Mouse (Mus musculus) MEL (cell line): ENCODE data around the gene Wasl. TPM values are rescaled to one million over a fixed set of nuclear protein-coding genes. Genes with fewer than 3 reads are reported as not detected.

ENCODE experiments used
- DNase-seq: peaks from one replicate; pipeline ENCODE4 v3.0.0; 2011; ENCODE audit warnings: low read depth, low spot score
- H3K27ac ChIP-seq: 2 replicates; pipeline ENCODE4 v1.5.1; 2012; ENCODE audit warnings: low read depth, mild to moderate bottlenecking, control low read depth, low read length, moderate library complexity; ENCODE audit not compliant: control insufficient read depth
- H3K27me3 ChIP-seq, 2 experiments: fragments of 150-350 bp in 1 of 2; sonication (generic) in 1 of 2; 2 replicates each; pipeline ENCODE4 v1.6.1; 2012; ENCODE audit warnings: low read length in 2 of 2, mild to moderate bottlenecking in 2 of 2, improper control_type of control experiment in 1 of 2, moderate library complexity in 1 of 2; ENCODE audit not compliant: insufficient read depth in 2 of 2, control insufficient read depth in 1 of 2
- H3K36me3 ChIP-seq, 2 experiments: 2 replicates each; pipeline ENCODE4 v1.6.1; 2012 to 2014; ENCODE audit warnings: low read length in 2 of 2, improper control_type of control experiment in 1 of 2, inconsistent platforms in 1 of 2, mild to moderate bottlenecking in 1 of 2; ENCODE audit not compliant: insufficient read depth in 2 of 2, control insufficient read depth in 1 of 2
- H3K4me1 ChIP-seq, 2 experiments: fragments of 150-350 bp in 1 of 2; sonication (generic) in 1 of 2; 2 replicates each; pipeline ENCODE4 v1.6.1; 2012; ENCODE audit warnings: low read length in 2 of 2, improper control_type of control experiment in 1 of 2, mild to moderate bottlenecking in 1 of 2; ENCODE audit not compliant: insufficient read depth in 2 of 2, control insufficient read depth in 1 of 2
- H3K4me3 ChIP-seq, 2 experiments: fragments of 150-350 bp in 1 of 2; sonication (generic) in 1 of 2; 2 replicates each; pipeline ENCODE4 v1.5.1; 2012; ENCODE audit warnings: low read depth in 2 of 2, low read length in 2 of 2, mild to moderate bottlenecking in 2 of 2, moderate library complexity in 2 of 2, control low read depth in 1 of 2, improper control_type of control experiment in 1 of 2; ENCODE audit not compliant: control insufficient read depth in 1 of 2, insufficient read depth in 1 of 2
- H3K79me2 ChIP-seq: 2 replicates; pipeline ENCODE4 v1.6.1; 2012; ENCODE audit warnings: mild to moderate bottlenecking, low read length, moderate library complexity; ENCODE audit not compliant: control insufficient read depth, poor library complexity, insufficient read depth
- H3K9ac ChIP-seq: 2 replicates; pipeline ENCODE4 v1.6.1; 2012; ENCODE audit warnings: low read depth, mild to moderate bottlenecking, control low read depth, low read length, moderate library complexity; ENCODE audit not compliant: control insufficient read depth, poor library complexity, severe bottlenecking
- H3K9me3 ChIP-seq: fragments of 150-350 bp; sonication (generic); replicated peaks from 2 replicates; pipeline ENCODE4 v1.6.1; 2012; ENCODE audit warnings: mild to moderate bottlenecking, low read length, improper control_type of control experiment, moderate library complexity; ENCODE audit not compliant: insufficient read depth
- CHD2 ChIP-seq: IDR thresholded peaks from 2 replicates; pipeline ENCODE4 v1.6.1; 2011; ENCODE audit warnings: low read length, improper control_type of control experiment
- CTCF ChIP-seq, 3 experiments: IDR thresholded peaks in 2 of 3; conservative IDR thresholded peaks in 1 of 3; 2 replicates each; pipeline ENCODE4 v1.5.1; 2011 to 2012; ENCODE audit warnings: low read length in 3 of 3, low read depth in 2 of 3, mild to moderate bottlenecking in 2 of 3, improper control_type of control experiment in 1 of 3, inconsistent platforms in 1 of 3, mixed read lengths in 1 of 3, moderate library complexity in 1 of 3; ENCODE audit not compliant: control insufficient read depth in 1 of 3, insufficient read depth in 1 of 3, poor library complexity in 1 of 3, severe bottlenecking in 1 of 3
- E2F4 ChIP-seq: IDR thresholded peaks from 2 replicates; pipeline ENCODE4 v1.6.1; 2011; ENCODE audit warnings: low read depth, low read length, improper control_type of control experiment, borderline replicate concordance
- EP300 ChIP-seq, 2 experiments: IDR thresholded peaks; 2 replicates each; pipeline ENCODE4 v1.6.1; 2011; ENCODE audit warnings: improper control_type of control experiment in 2 of 2, low read length in 2 of 2, low read depth in 1 of 2, mild to moderate bottlenecking in 1 of 2
- GATA1 ChIP-seq: IDR thresholded peaks from 2 replicates; pipeline ENCODE4 v1.6.1; 2011; ENCODE audit warnings: low read depth, low read length, improper control_type of control experiment
- JUND ChIP-seq: IDR thresholded peaks from 2 replicates; pipeline ENCODE4 v1.6.1; 2011; ENCODE audit warnings: low read depth, mild to moderate bottlenecking, improper control_type of control experiment, low read length
- KAT2A ChIP-seq: conservative IDR thresholded peaks from 2 replicates; pipeline ENCODE4 v1.6.1; 2012; ENCODE audit warnings: low read depth, low read length, improper control_type of control experiment, inconsistent platforms
- MAX ChIP-seq: IDR thresholded peaks from 2 replicates; pipeline ENCODE4 v1.6.1; 2011; ENCODE audit warnings: low read length, improper control_type of control experiment
- MEF2A ChIP-seq: IDR thresholded peaks from 2 replicates; pipeline ENCODE4 v1.6.1; 2014; ENCODE audit warnings: low read depth, mild to moderate bottlenecking, inconsistent platforms, low read length, improper control_type of control experiment; ENCODE audit not compliant: poor library complexity, insufficient replicate concordance, severe bottlenecking; ENCODE audit errors: extremely low read depth
- MYC ChIP-seq: IDR thresholded peaks from 2 replicates; pipeline ENCODE4 v1.6.1; 2011; ENCODE audit warnings: low read depth, mild to moderate bottlenecking, low read length, improper control_type of control experiment, moderate library complexity
- NELFE ChIP-seq: IDR thresholded peaks from 2 replicates; pipeline ENCODE4 v1.6.1; 2011; ENCODE audit warnings: low read depth, low read length, improper control_type of control experiment
- POLR2A ChIP-seq, 2 experiments: IDR thresholded peaks; 2 replicates each; pipeline ENCODE4 v1.6.1; 2011 to 2012; ENCODE audit warnings: low read length in 2 of 2, mild to moderate bottlenecking in 2 of 2, control low read depth in 1 of 2, improper control_type of control experiment in 1 of 2, low read depth in 1 of 2, moderate library complexity in 1 of 2; ENCODE audit not compliant: control insufficient read depth in 1 of 2, insufficient read depth in 1 of 2, poor library complexity in 1 of 2
- POLR2AphosphoS2 ChIP-seq: IDR thresholded peaks from 2 replicates; pipeline ENCODE4 v1.6.1; 2011; ENCODE audit warnings: low read length, improper control_type of control experiment
- RAD21 ChIP-seq: IDR thresholded peaks from 2 replicates; pipeline ENCODE4 v1.6.1; 2011; ENCODE audit warnings: mild to moderate bottlenecking, low read depth, low read length, improper control_type of control experiment
- SIN3A ChIP-seq: IDR thresholded peaks from 2 replicates; pipeline ENCODE4 v1.6.1; 2012; ENCODE audit warnings: low read length, improper control_type of control experiment, inconsistent platforms
- SMC3 ChIP-seq: IDR thresholded peaks from 2 replicates; pipeline ENCODE4 v1.6.1; 2011; ENCODE audit warnings: low read depth, low read length, improper control_type of control experiment
- TBP ChIP-seq: IDR thresholded peaks from 2 replicates; pipeline ENCODE4 v1.8.0; 2011; ENCODE audit warnings: low read depth, low read length, improper control_type of control experiment
- UBTF ChIP-seq: IDR thresholded peaks from 2 replicates; pipeline ENCODE4 v1.6.1; 2012; ENCODE audit warnings: low read depth, mild to moderate bottlenecking, inconsistent platforms, low read length, improper control_type of control experiment, moderate library complexity, borderline replicate concordance; ENCODE audit not compliant: insufficient read depth
- USF1 ChIP-seq: IDR thresholded peaks from 2 replicates; pipeline ENCODE4 v1.6.1; 2014; ENCODE audit warnings: low read depth, mild to moderate bottlenecking, inconsistent platforms, low read length, improper control_type of control experiment, moderate library complexity
- USF2 ChIP-seq, 2 experiments: IDR thresholded peaks; 2 replicates each; pipeline ENCODE4 v1.6.1; 2011 to 2012; ENCODE audit warnings: improper control_type of control experiment in 2 of 2, low read length in 2 of 2, borderline replicate concordance in 1 of 2, inconsistent platforms in 1 of 2, low read depth in 1 of 2, mild to moderate bottlenecking in 1 of 2; ENCODE audit not compliant: insufficient read depth in 1 of 2
- ZKSCAN1 ChIP-seq: IDR thresholded peaks from 2 replicates; pipeline ENCODE4 v1.6.1; 2012; ENCODE audit warnings: low read depth, mild to moderate bottlenecking, inconsistent platforms, low read length, improper control_type of control experiment, moderate library complexity
- ZMIZ1 ChIP-seq: IDR thresholded peaks from 2 replicates; pipeline ENCODE4 v1.6.1; 2012; ENCODE audit warnings: low read depth, mild to moderate bottlenecking, inconsistent platforms, low read length, improper control_type of control experiment, moderate library complexity
- polyA plus RNA-seq, 2 experiments: library from polyadenylated mRNA; stranded (reverse) in 1 of 2; unstranded in 1 of 2; fragments of >175 nt in 1 of 2; fragments of >200 nt in 1 of 2; gene quantifications; 2 replicates each; pipeline versions ENCODE4 v1.2.1 to v1.2.4; 2012; ENCODE audit warnings: low replicate concordance in 2 of 2, low read depth in 1 of 2; ENCODE audit not compliant: insufficient read length in 2 of 2, insufficient read depth in 1 of 2, missing spikeins in 1 of 2
- total RNA-seq: library from RNA; depleted of rRNA; stranded (reverse); fragments of 300-350 nt; gene quantifications from 2 replicates; pipeline ENCODE4 v1.2.3, GENCODE M21; 2012

Gene Wasl
- total and polyA plus RNA-seq, 3 experiments = 4.3 to 33.3 (median 9.5) TPM

DNA sequence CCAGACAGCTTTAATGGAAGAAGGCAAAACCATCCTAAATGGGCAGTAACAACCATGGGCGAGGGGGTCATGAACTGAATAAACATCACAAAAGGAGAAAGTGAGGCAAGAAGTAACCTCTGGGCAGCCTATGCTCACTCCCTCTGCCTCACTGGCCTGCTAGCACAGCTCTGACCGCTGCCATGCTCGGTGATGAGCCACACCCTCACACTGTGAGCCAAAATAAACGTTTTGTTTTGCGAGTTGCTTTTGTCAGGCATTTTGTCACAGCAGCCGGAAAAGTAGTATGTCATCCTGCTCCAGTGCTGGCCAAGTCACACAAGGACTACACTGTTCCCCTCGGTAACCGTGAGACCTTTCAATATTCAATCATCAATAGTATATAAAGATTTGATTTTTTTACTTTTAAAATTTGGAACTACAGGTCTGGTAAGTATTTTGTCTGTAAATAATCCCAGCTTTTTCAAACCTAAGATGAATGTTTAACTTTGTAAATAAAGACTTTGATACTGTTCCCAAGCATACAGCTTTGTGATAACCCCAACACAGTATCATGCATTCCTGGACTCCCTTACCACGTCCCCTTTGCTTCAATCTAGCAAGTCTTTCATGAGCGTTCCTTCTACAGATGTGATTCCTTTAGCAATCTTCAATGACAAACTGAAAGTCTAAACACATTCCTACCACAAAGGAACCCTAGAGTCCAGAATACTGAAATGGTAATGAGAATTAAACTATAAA lies 7.0 kb downstream of the Wasl start:
- H3K9me3 ChIP-seq = no peaks in the 10 kb centered on the region
- peaks cover 53% of the 10 kb centered on the region for H3K79me2 ChIP-seq
- no peak overlapping the region for H3K4me3 ChIP-seq
- no peak overlapping the region for H3K27ac ChIP-seq
- TF ChIP-seq USF1 = no peak
- TF ChIP-seq EP300 (IDR thresholded peaks at IDR 0.05; ENCODE audit: low read depth in 1 of 2, low read length in 2 of 2) = no peak
- TF ChIP-seq TBP = no peak
- no peak for TF ChIP-seq CTCF (IDR thresholded peaks at IDR 0.05 in 2 of 3, conservative IDR thresholded peaks at IDR 0.05 in 1 of 3; ENCODE audit: control insufficient read depth in 1 of 3, insufficient read depth in 1 of 3, low read depth in 2 of 3, low read length in 3 of 3, poor library complexity in 1 of 3, severe bottlenecking in 1 of 3)
- no peak for TF ChIP-seq SIN3A
- TF ChIP-seq KAT2A = no peak
- no peak for TF ChIP-seq CHD2
- DNase-seq = no peak
- H3K36me3 ChIP-seq = peaks cover 2 to 34% of the 10 kb centered on the region in 2 experiments; a peak in 3 of 4 replicates
- H3K27me3 ChIP-seq = no peaks in the 10 kb centered on the region
- H3K4me1 ChIP-seq = peaks cover 10 to 21% of the 10 kb centered on the region in 2 experiments
- H3K9ac ChIP-seq = no peak overlapping the region

GRCm38 (mm10) chr6:24656094-24656493 lies 8.7 kb downstream of the Wasl start:
- H3K4me3 ChIP-seq = no peak overlapping the region
- H3K27me3 ChIP-seq = no peaks in the 10 kb centered on the region
- no peaks in the 10 kb centered on the region for H3K9me3 ChIP-seq
- H3K9ac ChIP-seq = no peak overlapping the region
- H3K36me3 ChIP-seq = peaks cover 2 to 21% of the 10 kb centered on the region in 2 experiments; a peak in 3 of 4 replicates
- no peak for TF ChIP-seq CTCF (IDR thresholded peaks at IDR 0.05 in 2 of 3, conservative IDR thresholded peaks at IDR 0.05 in 1 of 3; ENCODE audit: control insufficient read depth in 1 of 3, insufficient read depth in 1 of 3, low read depth in 2 of 3, low read length in 3 of 3, poor library complexity in 1 of 3, severe bottlenecking in 1 of 3)
- TF ChIP-seq POLR2AphosphoS2 = no peak
- no peak for TF ChIP-seq RAD21
- TF ChIP-seq EP300 (IDR thresholded peaks at IDR 0.05; ENCODE audit: low read depth in 1 of 2, low read length in 2 of 2) = no peak
- TF ChIP-seq ZMIZ1 = no peak
- no peak for TF ChIP-seq UBTF
- no peak for TF ChIP-seq NELFE
- TF ChIP-seq MAX = no peak
- no peak for TF ChIP-seq E2F4
- TF ChIP-seq ZKSCAN1 = no peak
- no peak for TF ChIP-seq JUND
- TF ChIP-seq USF1 = no peak
- no peak for TF ChIP-seq GATA1
- no peak for TF ChIP-seq MYC
- TF ChIP-seq USF2 (IDR thresholded peaks at IDR 0.05; ENCODE audit: borderline replicate concordance in 1 of 2, insufficient read depth in 1 of 2, low read depth in 1 of 2, low read length in 2 of 2) = no peak
- TF ChIP-seq POLR2A (IDR thresholded peaks at IDR 0.05; ENCODE audit: control insufficient read depth in 1 of 2, insufficient read depth in 1 of 2, low read depth in 1 of 2, low read length in 2 of 2, poor library complexity in 1 of 2) = no peak
- no peak for TF ChIP-seq MEF2A
- TF ChIP-seq SMC3 = no peak
- DNase-seq = no peak
- no peak overlapping the region for H3K27ac ChIP-seq
- H3K79me2 ChIP-seq = peaks cover 47% of the 10 kb centered on the region
- H3K4me1 ChIP-seq = peaks cover 6 to 16% of the 10 kb centered on the region in 2 experiments
